Mouse (Mus musculus) neutrophil, adult 5-6 weeks (primary cell): ENCODE data around the gene Pcdh19. TPM values are rescaled to one million over a fixed set of nuclear protein-coding genes. Genes with fewer than 3 reads are reported as not detected.

Experiments
- total RNA-seq: library from RNA; stranded (forward); fragments of 200-1000 nt; gene quantifications from 2 replicates; pipeline ENCODE4 v1.2.3, GENCODE M21; 2017

Pcdh19 gene
- total RNA-seq, 1 experiment from 2014 or later: not detected

Other genes starting within 250 kb of the Pcdh19 start
- not detected in 2 replicates for gene Tnmd, start 162.0 kb upstream of the Pcdh19 start, total RNA-seq
- 2.2 TPM in 1 of 2 replicates, not detected in the other for gene Tspan6, start 209.4 kb upstream of the Pcdh19 start, total RNA-seq
- gene Srpx2, start 219.4 kb upstream of the Pcdh19 start, total RNA-seq: not detected in 2 replicates